Mouse (Mus musculus): ENCODE data around the gene Dek. TPM values are rescaled to one million over a fixed set of nuclear protein-coding genes. Genes with fewer than 3 reads are reported as not detected.

Gene Dek
- 66.4 and 66.6 TPM in 2 replicates for polyA plus RNA-seq (2012; rRNA removed)

DNA sequence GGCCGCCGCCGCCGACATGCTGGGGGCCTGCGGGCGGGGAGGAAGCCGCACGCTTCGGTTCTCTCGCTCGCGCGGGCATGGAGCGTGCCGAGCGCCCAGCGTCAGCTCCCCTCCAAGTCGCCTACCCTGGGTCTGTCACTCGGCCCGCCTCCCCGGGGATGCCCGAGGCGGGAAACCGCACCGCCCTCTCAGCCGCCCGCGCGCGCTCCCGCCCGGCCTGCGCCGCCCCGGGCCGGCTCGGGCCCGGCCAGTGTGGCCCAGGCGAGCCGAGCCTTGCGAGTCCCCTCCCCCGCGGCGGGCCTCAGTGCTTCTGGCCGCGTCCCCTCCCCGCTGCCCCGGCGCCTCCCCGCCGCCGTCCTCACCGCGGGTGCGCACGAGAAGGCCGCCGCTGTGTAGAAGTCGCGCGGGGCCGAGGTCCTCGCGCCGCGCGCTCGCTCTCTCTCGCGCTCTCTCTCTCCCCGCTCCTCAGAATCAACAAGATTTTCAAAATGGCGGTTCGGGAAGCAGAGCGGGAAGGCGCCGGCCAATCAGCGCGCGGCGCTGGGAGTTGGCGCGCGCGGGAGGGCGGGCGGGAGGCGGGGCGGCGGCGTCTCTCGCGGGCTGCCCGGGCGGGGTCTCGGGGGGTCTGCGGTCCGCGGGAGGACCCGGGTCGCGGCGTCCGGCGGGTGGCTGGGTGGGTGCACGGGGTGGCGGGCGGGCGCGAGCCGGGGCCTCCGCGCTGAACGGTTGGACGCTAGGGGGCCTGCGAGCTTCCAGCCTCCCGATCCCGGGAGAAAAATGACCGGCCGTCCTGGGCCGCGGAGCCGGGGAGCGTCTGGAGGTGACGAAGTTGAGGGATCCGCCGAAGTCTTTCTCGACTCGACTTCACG lies at the start of gene Dek:
Gene Dek, minus strand, starts transcription at position 491 of the 869 bp plus-strand sequence.
- TF ChIP-seq POLR2A (IDR thresholded peaks at IDR 0.05; ENCODE audit: borderline replicate concordance, extremely low read depth, insufficient read depth, insufficient read length, poor library complexity, severe bottlenecking) (peak; percentile 61), CTCF (IDR thresholded peaks at IDR 0.05; ENCODE audit: borderline replicate concordance, extremely low read depth, insufficient read depth, insufficient read length) (peak; percentile 50)
- DNase-seq (ENCODE audit: low read depth): peak; percentile 94

DNA sequence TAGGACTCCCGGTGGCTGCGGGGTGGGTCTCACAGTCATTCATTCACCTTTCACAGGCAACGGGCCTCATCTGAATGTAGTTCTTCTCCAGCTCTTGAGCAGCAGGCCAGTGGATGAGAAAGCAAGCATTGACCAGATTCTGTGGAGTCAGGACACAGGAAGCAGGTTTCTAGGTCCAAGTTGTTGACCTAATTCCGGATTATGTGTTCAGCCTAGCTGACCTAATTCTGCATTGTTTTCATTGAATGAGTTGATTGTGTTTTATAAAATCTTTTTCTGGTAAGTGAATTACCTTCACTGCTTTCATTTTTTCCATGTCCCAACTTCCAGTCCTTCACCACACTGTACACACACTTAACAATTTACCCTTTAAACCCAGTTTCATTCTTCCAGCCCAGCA lies 48.9 kb upstream of the Dek start:
- TF ChIP-seq POLR2A (IDR thresholded peaks at IDR 0.05; ENCODE audit: borderline replicate concordance, extremely low read depth, insufficient read depth, insufficient read length, poor library complexity, severe bottlenecking): no peak
- no peak for DNase-seq (ENCODE audit: low read depth)

DNA sequence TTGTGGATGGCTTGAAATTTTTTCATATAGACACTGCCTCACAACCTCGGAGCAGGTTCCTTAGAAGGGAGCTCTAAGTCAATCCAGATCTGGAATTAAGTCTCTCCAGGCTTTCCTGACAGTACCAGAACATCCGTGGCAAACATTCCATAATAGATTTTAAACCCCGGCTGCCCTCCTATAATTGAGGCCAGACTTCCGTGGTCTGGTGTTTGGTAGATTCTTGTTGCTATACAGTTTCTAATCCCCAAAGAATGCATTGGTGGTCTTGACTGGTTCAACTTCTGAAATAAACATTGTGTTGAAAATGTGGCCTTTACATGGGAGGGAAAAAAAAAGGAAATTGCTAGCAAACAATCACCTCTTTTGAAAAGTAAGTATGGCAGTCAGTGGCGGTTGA lies 47.2 kb upstream of the Dek start:
- DNase-seq (ENCODE audit: low read depth): no peak
- no peak for TF ChIP-seq CTCF (IDR thresholded peaks at IDR 0.05; ENCODE audit: borderline replicate concordance, extremely low read depth, insufficient read depth, insufficient read length)
- TF ChIP-seq POLR2A (IDR thresholded peaks at IDR 0.05; ENCODE audit: borderline replicate concordance, extremely low read depth, insufficient read depth, insufficient read length, poor library complexity, severe bottlenecking): no peak

DNA sequence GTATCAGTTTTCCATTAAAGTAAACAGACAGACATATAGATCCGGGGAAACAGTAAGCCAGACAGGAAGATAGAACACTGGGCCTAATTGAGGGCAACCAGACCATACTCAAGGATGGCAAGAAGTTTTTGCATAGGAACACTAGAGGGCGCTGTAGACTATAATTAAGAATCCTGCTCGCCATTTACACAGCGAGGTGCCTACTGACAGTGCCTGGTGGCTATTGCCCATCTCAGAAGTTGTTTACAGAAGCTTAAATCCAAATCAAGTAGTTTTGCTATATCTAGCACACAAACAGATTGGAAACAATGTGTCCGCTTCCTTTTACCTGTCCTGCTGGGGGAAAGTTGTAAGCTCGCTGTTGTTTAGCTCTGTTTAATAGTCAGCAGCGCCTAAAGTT lies 46.4 kb upstream of the Dek start:
- TF ChIP-seq POLR2A (IDR thresholded peaks at IDR 0.05; ENCODE audit: borderline replicate concordance, extremely low read depth, insufficient read depth, insufficient read length, poor library complexity, severe bottlenecking) (no peak), CTCF (IDR thresholded peaks at IDR 0.05; ENCODE audit: borderline replicate concordance, extremely low read depth, insufficient read depth, insufficient read length) (peak; percentile 79; the same call in 1 of the 2 replicates)
- DNase-seq (ENCODE audit: low read depth): peak; percentile 91

DNA sequence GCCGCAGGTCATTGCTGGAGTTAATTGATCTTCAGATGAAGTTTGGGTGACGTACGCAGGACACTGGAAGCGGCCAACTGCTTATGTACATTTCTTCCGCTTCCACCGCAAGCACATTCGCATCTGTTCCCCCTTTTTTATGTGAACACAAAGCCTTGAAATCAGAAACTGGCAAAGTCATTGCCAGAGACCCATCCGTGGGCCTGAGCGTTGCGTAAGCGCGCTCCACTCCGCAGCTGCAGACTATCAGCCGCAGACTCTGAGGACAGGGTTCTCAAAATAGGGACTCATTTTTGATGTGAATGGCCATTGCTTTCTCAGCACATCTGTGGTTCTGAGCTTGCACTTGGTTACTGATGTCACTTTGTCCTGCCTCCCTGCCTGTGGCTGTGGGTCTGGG lies 45.1 kb upstream of the Dek start:
- DNase-seq (ENCODE audit: low read depth): peak; percentile 17
- TF ChIP-seq CTCF (IDR thresholded peaks at IDR 0.05; ENCODE audit: borderline replicate concordance, extremely low read depth, insufficient read depth, insufficient read length) (no peak), POLR2A (IDR thresholded peaks at IDR 0.05; ENCODE audit: borderline replicate concordance, extremely low read depth, insufficient read depth, insufficient read length, poor library complexity, severe bottlenecking) (no peak)

DNA sequence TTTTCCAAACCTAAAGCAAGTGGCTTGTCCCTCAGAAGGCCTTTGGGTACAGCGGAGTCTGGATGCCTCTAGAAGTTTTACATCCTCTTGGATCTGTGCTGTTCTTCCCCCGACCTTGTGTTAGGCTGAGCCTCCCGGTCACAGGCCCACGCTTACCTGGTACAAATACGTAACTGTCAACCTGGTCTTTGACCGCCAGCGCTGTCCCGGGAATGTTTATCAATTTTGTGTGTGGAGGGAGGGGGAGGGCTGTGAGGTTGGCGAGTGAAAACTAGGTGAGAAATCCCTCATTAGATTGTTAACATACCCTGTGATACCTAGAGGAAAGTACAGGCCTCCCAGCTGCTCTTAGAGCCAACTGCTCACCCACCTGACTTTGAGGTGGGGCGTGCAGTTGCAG lies 44.0 kb upstream of the Dek start:
- DNase-seq (ENCODE audit: low read depth): no peak
- no peak for TF ChIP-seq POLR2A (IDR thresholded peaks at IDR 0.05; ENCODE audit: borderline replicate concordance, extremely low read depth, insufficient read depth, insufficient read length, poor library complexity, severe bottlenecking)
- no peak for TF ChIP-seq CTCF (IDR thresholded peaks at IDR 0.05; ENCODE audit: borderline replicate concordance, extremely low read depth, insufficient read depth, insufficient read length)

DNA sequence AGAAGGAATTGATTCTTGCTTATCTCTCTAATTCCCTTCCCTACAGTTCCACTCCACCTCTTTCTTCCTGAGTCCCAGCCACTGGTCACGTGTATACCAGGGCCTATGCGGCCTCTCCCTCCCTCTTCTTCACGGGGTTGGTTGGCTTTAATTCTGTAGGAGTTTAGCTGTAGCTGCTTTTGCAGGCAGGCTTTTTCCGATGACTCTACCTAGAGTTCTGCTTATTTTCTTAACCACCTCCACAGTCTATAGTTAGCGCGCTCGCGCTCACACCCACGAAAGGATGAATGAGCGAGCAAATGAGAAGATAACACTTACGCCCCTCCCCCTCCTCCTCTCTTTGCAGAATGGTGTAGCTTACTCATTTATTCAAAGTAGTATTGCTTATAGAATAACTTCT lies 42.6 kb upstream of the Dek start:
- TF ChIP-seq POLR2A (IDR thresholded peaks at IDR 0.05; ENCODE audit: borderline replicate concordance, extremely low read depth, insufficient read depth, insufficient read length, poor library complexity, severe bottlenecking) (no peak), CTCF (IDR thresholded peaks at IDR 0.05; ENCODE audit: borderline replicate concordance, extremely low read depth, insufficient read depth, insufficient read length) (no peak)
- DNase-seq (ENCODE audit: low read depth): peak; percentile 19

DNA sequence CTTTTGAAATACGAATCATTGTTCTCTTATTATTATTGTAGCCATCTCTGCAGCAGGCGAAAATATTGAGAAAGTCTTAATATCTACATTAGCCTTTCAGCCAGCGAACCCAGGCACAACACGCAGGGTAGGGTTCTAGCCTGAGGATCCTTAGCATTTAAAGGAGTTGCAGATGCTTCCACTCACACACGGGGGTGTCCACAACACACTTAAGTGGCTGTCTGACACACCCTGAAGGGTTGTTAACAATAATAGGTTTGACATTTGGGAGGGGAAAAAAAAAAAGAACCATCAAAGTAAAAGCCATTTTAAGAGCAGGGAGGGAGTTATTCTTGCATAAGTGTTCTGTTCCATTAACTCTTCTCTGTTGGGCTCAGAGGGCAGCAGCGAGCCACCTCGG lies 40.4 kb upstream of the Dek start:
- no peak for DNase-seq (ENCODE audit: low read depth)
- no peak for TF ChIP-seq CTCF (IDR thresholded peaks at IDR 0.05; ENCODE audit: borderline replicate concordance, extremely low read depth, insufficient read depth, insufficient read length)
- no peak for TF ChIP-seq POLR2A (IDR thresholded peaks at IDR 0.05; ENCODE audit: borderline replicate concordance, extremely low read depth, insufficient read depth, insufficient read length, poor library complexity, severe bottlenecking)

DNA sequence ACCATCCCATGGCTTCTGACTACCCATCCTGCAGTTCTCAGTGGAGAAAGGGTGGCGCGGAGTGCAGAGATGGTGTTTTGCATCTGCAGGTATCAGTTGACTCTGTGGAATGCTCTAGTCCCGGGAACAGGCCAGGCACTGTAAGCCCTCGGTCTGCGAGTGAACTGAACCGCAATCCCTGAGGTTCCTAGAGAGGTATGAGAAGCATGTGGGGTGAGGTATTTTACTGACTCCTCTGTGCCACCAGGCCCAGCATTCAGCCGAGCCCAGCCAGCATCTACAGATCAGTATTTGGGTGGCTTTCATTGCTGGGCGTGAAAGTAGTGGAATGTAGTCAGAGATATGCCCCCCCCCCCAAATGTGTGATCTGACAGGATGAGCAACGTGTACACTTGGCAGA lies 39.9 kb upstream of the Dek start:
- no peak for DNase-seq (ENCODE audit: low read depth)
- TF ChIP-seq CTCF (IDR thresholded peaks at IDR 0.05; ENCODE audit: borderline replicate concordance, extremely low read depth, insufficient read depth, insufficient read length): no peak
- TF ChIP-seq POLR2A (IDR thresholded peaks at IDR 0.05; ENCODE audit: borderline replicate concordance, extremely low read depth, insufficient read depth, insufficient read length, poor library complexity, severe bottlenecking): no peak

DNA sequence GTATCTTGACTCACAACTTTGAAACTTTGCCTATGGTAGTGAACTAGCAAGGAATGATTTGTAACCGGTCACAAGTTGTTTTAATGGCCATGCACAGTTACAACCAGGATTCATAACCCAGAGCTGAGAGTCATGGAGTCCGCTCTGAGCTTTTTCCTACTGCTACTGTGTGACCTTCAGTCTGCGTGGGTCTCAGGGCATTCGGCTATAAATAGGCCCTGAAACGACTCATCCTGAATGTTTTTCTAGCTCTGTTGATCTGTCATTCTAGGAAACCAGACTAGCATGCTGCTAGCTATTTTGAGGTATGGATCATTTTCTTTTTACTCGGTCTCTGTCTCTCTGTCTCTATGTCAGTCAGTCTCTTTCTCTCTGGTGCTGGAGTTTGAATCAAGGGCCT lies 36.8 kb upstream of the Dek start:
- no peak for TF ChIP-seq CTCF (IDR thresholded peaks at IDR 0.05; ENCODE audit: borderline replicate concordance, extremely low read depth, insufficient read depth, insufficient read length)
- no peak for TF ChIP-seq POLR2A (IDR thresholded peaks at IDR 0.05; ENCODE audit: borderline replicate concordance, extremely low read depth, insufficient read depth, insufficient read length, poor library complexity, severe bottlenecking)
- DNase-seq (ENCODE audit: low read depth): no peak

DNA sequence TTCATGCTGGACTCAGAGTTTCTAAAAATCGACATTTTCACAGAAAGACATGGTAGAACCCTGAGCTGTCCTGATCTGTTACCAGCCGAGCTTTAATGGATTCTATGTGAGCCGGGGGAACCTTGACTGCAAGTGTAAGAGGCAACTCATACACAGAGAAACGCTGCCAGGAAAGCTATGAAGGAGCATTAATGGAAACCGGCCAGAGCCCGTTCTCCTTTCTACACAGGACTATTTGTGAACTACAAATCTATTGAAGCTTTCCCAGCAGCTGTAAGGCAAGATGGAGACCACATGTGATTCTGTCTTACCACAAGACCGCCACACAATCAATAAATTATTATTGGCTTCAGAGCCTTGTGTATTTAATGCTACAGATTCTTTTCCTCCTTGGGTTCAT lies 29.7 kb upstream of the Dek start:
- no peak for TF ChIP-seq POLR2A (IDR thresholded peaks at IDR 0.05; ENCODE audit: borderline replicate concordance, extremely low read depth, insufficient read depth, insufficient read length, poor library complexity, severe bottlenecking)
- TF ChIP-seq CTCF (IDR thresholded peaks at IDR 0.05; ENCODE audit: borderline replicate concordance, extremely low read depth, insufficient read depth, insufficient read length): no peak
- no peak for DNase-seq (ENCODE audit: low read depth)

DNA sequence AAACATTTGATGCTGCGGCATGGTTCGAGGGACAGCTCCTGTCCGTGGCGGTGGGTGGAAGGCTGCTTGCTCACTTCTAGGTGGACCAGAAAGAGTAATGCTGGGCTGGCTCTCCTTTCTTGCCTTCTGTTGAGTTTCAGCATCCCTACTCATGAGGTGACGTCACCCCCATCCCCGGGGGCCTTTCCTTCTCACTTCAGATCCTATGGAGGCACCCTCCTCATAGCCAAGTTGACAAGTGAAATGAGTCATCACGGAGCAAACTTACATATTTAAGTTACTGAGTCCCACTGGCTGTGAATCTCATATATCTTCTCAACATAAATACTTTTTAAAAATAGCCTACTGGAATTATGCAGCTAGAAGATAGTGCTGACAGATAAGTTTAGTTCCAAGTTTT lies 28.8 kb upstream of the Dek start:
- DNase-seq (ENCODE audit: low read depth): no peak

More for the DNA sequence above, 28.8 kb upstream of the Dek start:
- TF ChIP-seq POLR2A (IDR thresholded peaks at IDR 0.05; ENCODE audit: borderline replicate concordance, extremely low read depth, insufficient read depth, insufficient read length, poor library complexity, severe bottlenecking): no peak
- no peak for TF ChIP-seq CTCF (IDR thresholded peaks at IDR 0.05; ENCODE audit: borderline replicate concordance, extremely low read depth, insufficient read depth, insufficient read length)
